Mouse (Mus musculus): ENCODE measurements around the gene Casp1.

Gene Casp1

GRCm38 (mm10) chr9:5298329-5299131 is at the start of gene Casp1:
Gene Casp1, plus strand, starts transcription at chr9:5298517.
- ATAC-seq (ENCODE audit: low TSS enrichment) = peak; percentile 88

- no peak for ATAC-seq (ENCODE audit: low TSS enrichment)
Measured at GRCm38 (mm10) chr9:5263951-5264475, 34.3 kb upstream of the Casp1 start.

- ATAC-seq (ENCODE audit: low TSS enrichment) = no peak
Measured at GRCm38 (mm10) chr9:5270274-5270673, 28.0 kb upstream of the Casp1 start.

GRCm38 (mm10) chr9:5270884-5271283 is 27.4 kb upstream of the Casp1 start:
- no peak for ATAC-seq (ENCODE audit: low TSS enrichment)

GRCm38 (mm10) chr9:5271334-5271845 is 26.9 kb upstream of the Casp1 start:
- ATAC-seq (ENCODE audit: low TSS enrichment) = no peak

GRCm38 (mm10) chr9:5286071-5286470 is 12.2 kb upstream of the Casp1 start:
- no peak for ATAC-seq (ENCODE audit: low TSS enrichment)

- ATAC-seq (ENCODE audit: low TSS enrichment) = no peak
Measured at GRCm38 (mm10) chr9:5286597-5286996, 11.7 kb upstream of the Casp1 start.

- no peak for ATAC-seq (ENCODE audit: low TSS enrichment)
Measured at GRCm38 (mm10) chr9:5296354-5297237, 1.7 kb upstream of the Casp1 start.

- ATAC-seq (ENCODE audit: low TSS enrichment) = no peak
Measured at GRCm38 (mm10) chr9:5299132-5299381, 740 bp downstream of the Casp1 start.

- ATAC-seq (ENCODE audit: low TSS enrichment) = no peak
Measured at GRCm38 (mm10) chr9:5308561-5308960, 10.2 kb downstream of the Casp1 start, which contains the start of gene Casp4. Gene Casp4, plus strand, starts transcription at chr9:5308828.

- no peak for ATAC-seq (ENCODE audit: low TSS enrichment)
Measured at GRCm38 (mm10) chr9:5310112-5310511, 11.8 kb downstream of the Casp1 start.

- ATAC-seq (ENCODE audit: low TSS enrichment) = no peak
Measured at GRCm38 (mm10) chr9:5311435-5311834, 13.1 kb downstream of the Casp1 start.

- ATAC-seq (ENCODE audit: low TSS enrichment) = no peak
Measured at GRCm38 (mm10) chr9:5328204-5328603, 29.9 kb downstream of the Casp1 start.

- no peak for ATAC-seq (ENCODE audit: low TSS enrichment)
Measured at GRCm38 (mm10) chr9:5332441-5332840, 34.1 kb downstream of the Casp1 start.

- no peak for ATAC-seq (ENCODE audit: low TSS enrichment)
Measured at GRCm38 (mm10) chr9:5333422-5333821, 35.1 kb downstream of the Casp1 start.

GRCm38 (mm10) chr9:5343092-5343491 is 44.8 kb downstream of the Casp1 start:
- no peak for ATAC-seq (ENCODE audit: low TSS enrichment)

- ATAC-seq (ENCODE audit: low TSS enrichment) = no peak
Measured at GRCm38 (mm10) chr9:5344090-5344489, 45.8 kb downstream of the Casp1 start.

GRCm38 (mm10) chr9:5345291-5345898 is 47.1 kb downstream of the Casp1 start, which contains the start of gene Casp12:
Gene Casp12, plus strand, starts transcription at chr9:5345430.
- peak; percentile 31; the same call in 1 of the 2 replicates for ATAC-seq (ENCODE audit: low TSS enrichment)

GRCm38 (mm10) chr9:5347381-5347780 is 49.1 kb downstream of the Casp1 start:
- no peak for ATAC-seq (ENCODE audit: low TSS enrichment)

GRCm38 (mm10) chr9:5353673-5354072 is 55.4 kb downstream of the Casp1 start:
- ATAC-seq (ENCODE audit: low TSS enrichment) = no peak

GRCm38 (mm10) chr9:5356801-5357200 is 58.5 kb downstream of the Casp1 start:
- no peak for ATAC-seq (ENCODE audit: low TSS enrichment)
